Mouse (Mus musculus) cerebellum, postnatal 25 days (tissue): Measurements from ENCODE around the gene H3f3b.

Experiments
- DNase-seq, 2 experiments: peaks; one replicate each; pipeline ENCODE4 v3.0.0; 2021; ENCODE audit warnings: mixed read lengths in 2 of 2

The H3f3b gene

GRCm38 (mm10) chr11:116027756-116028155 lies at the start of gene H3f3b:
Gene H3f3b (minus strand): TSS chr11:116027962.
- no peak for DNase-seq

GRCm38 (mm10) chr11:116076836-116077235 lies 49.1 kb upstream of the H3f3b start:
- peak; percentile 15 to 30 for DNase-seq

- peak in 1 of 2 experiments; percentile 20 for DNase-seq
Measured at GRCm38 (mm10) chr11:116076266-116076540, 48.4 kb upstream of the H3f3b start.

GRCm38 (mm10) chr11:116075539-116076265 lies 47.9 kb upstream of the H3f3b start:
- DNase-seq: peak in 1 of 2 experiments; percentile 24

GRCm38 (mm10) chr11:116074436-116074991 lies 46.8 kb upstream of the H3f3b start:
- DNase-seq: no peak

GRCm38 (mm10) chr11:116072608-116073007 lies 44.8 kb upstream of the H3f3b start:
- DNase-seq: no peak

- peak in 1 of 2 experiments; percentile 60 for DNase-seq
Measured at GRCm38 (mm10) chr11:116071510-116071909, 43.7 kb upstream of the H3f3b start.

- DNase-seq: peak; percentile 62 to 63
Measured at GRCm38 (mm10) chr11:116065345-116065744, 37.6 kb upstream of the H3f3b start.

GRCm38 (mm10) chr11:116064187-116064867 lies 36.6 kb upstream of the H3f3b start:
- DNase-seq: peak; percentile 63 to 69

GRCm38 (mm10) chr11:116063562-116063961 lies 35.8 kb upstream of the H3f3b start:
- DNase-seq: peak; percentile 96

- DNase-seq: peak; percentile 69 to 71
Measured at GRCm38 (mm10) chr11:116062521-116062920, 34.8 kb upstream of the H3f3b start.

GRCm38 (mm10) chr11:116061641-116062415 lies 34.1 kb upstream of the H3f3b start:
- peak; percentile 86 to 87 for DNase-seq

- peak; percentile 70 to 73 for DNase-seq
Measured at GRCm38 (mm10) chr11:116060596-116060995, 32.8 kb upstream of the H3f3b start.

GRCm38 (mm10) chr11:116059691-116060025 lies 31.9 kb upstream of the H3f3b start:
- DNase-seq: peak; percentile 54 to 56

GRCm38 (mm10) chr11:116058868-116059690 lies 31.3 kb upstream of the H3f3b start:
- DNase-seq: peak; percentile 54 to 59

- peak in 1 of 2 experiments; percentile 62 for DNase-seq
Measured at GRCm38 (mm10) chr11:116058022-116058614, 30.4 kb upstream of the H3f3b start.

GRCm38 (mm10) chr11:116057237-116057881 lies 29.6 kb upstream of the H3f3b start:
- no peak for DNase-seq

- no peak for DNase-seq
Measured at GRCm38 (mm10) chr11:116055873-116056272, 28.1 kb upstream of the H3f3b start.

- DNase-seq: no peak
Measured at GRCm38 (mm10) chr11:116053510-116054229, 25.9 kb upstream of the H3f3b start.

- DNase-seq: no peak
Measured at GRCm38 (mm10) chr11:116050196-116050595, 22.4 kb upstream of the H3f3b start.

GRCm38 (mm10) chr11:116049610-116050009 lies 21.8 kb upstream of the H3f3b start:
- DNase-seq: no peak
